Mouse (Mus musculus) skeletal muscle tissue, postnatal 0 days (tissue): ENCODE measurements around the gene Idi2. TPM values are rescaled to one million over a fixed set of nuclear protein-coding genes. Genes with fewer than 3 reads are reported as not detected.

Experiments
- microRNA-seq, 2 experiments: library from miRNA; unstranded; fragments of <30 nt; microRNA quantifications; one replicate each; pipeline ENCODE4; 2016
- polyA plus RNA-seq: library from polyadenylated mRNA; unstranded; fragments of >200 nt; fragmentation: Nextera tagmentation; extraction: Ambion mirVana; gene quantifications from 2 replicates; pipeline ENCODE4 v1.2.1, GENCODE M21; 2015

Gene Idi2
- polyA plus RNA-seq = not detected in 2 replicates

GRCm38 (mm10) chr13:8952563-8952962 lies at the start of gene Idi2:
Gene Idi2 (plus strand): TSS chr13:8952863.

GRCm38 (mm10) chr13:8948131-8948530 lies 4.5 kb upstream of the Idi2 start, which contains the start of gene Gm9745:
Gene Gm9745 (minus strand): TSS chr13:8948231.

GRCm38 (mm10) chr13:8995990-8996786 lies 43.5 kb downstream of the Idi2 start, which contains the start of gene Gtpbp4:
Gene Gtpbp4 (minus strand): TSS chr13:8996083.

Small RNA genes lying within 50 kb of the gene (microRNA-seq; reads per million reads assigned to microRNA genes)
- 0 reads per million in 2 experiments for gene Gm22750

Other genes starting within 250 kb of the Idi2 start
- 9.6 and 12.2 TPM in 2 replicates for gene Wdr37, start 81.0 kb upstream of the Idi2 start, polyA plus RNA-seq
- 10.4 and 16.9 TPM in 2 replicates for gene Idi1, start 67.4 kb upstream of the Idi2 start, polyA plus RNA-seq
- not detected in 2 replicates for gene Gm9745, start 4.6 kb upstream of the Idi2 start, polyA plus RNA-seq
- 40.4 and 42.1 TPM in 2 replicates for gene Gtpbp4, start 43.2 kb downstream of the Idi2 start, polyA plus RNA-seq
- 19.0 and 22.5 TPM in 2 replicates for gene Larp4b, start 141.0 kb downstream of the Idi2 start, polyA plus RNA-seq